Mouse (Mus musculus) neural tube, embryonic 12.5 days (tissue): ENCODE data around the gene Car12. TPM values are rescaled to one million over a fixed set of nuclear protein-coding genes. Genes with fewer than 3 reads are reported as not detected.

Source experiments
- ATAC-seq: fragments of 200-750 bp; cut with Nextera tagmentation; 2 replicates; pipeline ENCODE4 v1.8.0; 2017; ENCODE audit warnings: low read depth, mild to moderate bottlenecking, moderate TSS enrichment, moderate library complexity; ENCODE audit not compliant: low FRiP score
- H3K27ac ChIP-seq: fragments of 300-500 bp; sonication (generic); 2 replicates; pipeline ENCODE4 v1.5.1; 2016
- H3K27me3 ChIP-seq: fragments of 300-500 bp; sonication (generic); replicated peaks from 2 replicates; pipeline ENCODE4 v1.6.1; 2016; ENCODE audit warnings: mild to moderate bottlenecking
- H3K36me3 ChIP-seq: fragments of 300-500 bp; sonication (generic); 2 replicates; pipeline ENCODE4 v1.6.1; 2016; ENCODE audit warnings: mild to moderate bottlenecking
- H3K4me1 ChIP-seq: fragments of 300-500 bp; sonication (generic); 2 replicates; pipeline ENCODE4 v1.6.1; 2016
- H3K4me2 ChIP-seq: fragments of 300-500 bp; sonication (generic); replicated peaks from 2 replicates; pipeline ENCODE4 v1.6.1; 2016; ENCODE audit warnings: mild to moderate bottlenecking
- H3K4me3 ChIP-seq: fragments of 300-500 bp; sonication (generic); 2 replicates; pipeline ENCODE4 v1.5.1; 2016
- H3K9ac ChIP-seq: fragments of 300-500 bp; sonication (generic); 2 replicates; pipeline ENCODE4 v1.6.1; 2016; ENCODE audit warnings: mild to moderate bottlenecking
- H3K9me3 ChIP-seq: fragments of 300-500 bp; sonication (generic); 2 replicates; pipeline ENCODE4 v1.6.1; 2016; ENCODE audit warnings: mild to moderate bottlenecking
- WGBS: fragments of 180-500 bp; shearing (Covaris S2); methylation state at CpG from one replicate; pipeline ENCODE4 v1.1.7; 2016; 5-methylcytosine and 5-hydroxymethylcytosine counted together
- polyA plus RNA-seq: library from polyadenylated mRNA; unstranded; fragments of >200 nt; fragmentation: Nextera tagmentation; extraction: Ambion mirVana; gene quantifications from 2 replicates; pipeline ENCODE4 v1.2.1, GENCODE M21; 2016

Gene Car12
- polyA plus RNA-seq, 1 experiment from 2014 or later: 0.38 TPM

- Histone ChIP-seq H3K9me3 (no peaks in the 10 kb centered on the region), H3K4me1 (no peaks in the 10 kb centered on the region)
Measured at GRCm38 (mm10) chr9:66691683-66692305, 21.7 kb upstream of the Car12 start.

DNA sequence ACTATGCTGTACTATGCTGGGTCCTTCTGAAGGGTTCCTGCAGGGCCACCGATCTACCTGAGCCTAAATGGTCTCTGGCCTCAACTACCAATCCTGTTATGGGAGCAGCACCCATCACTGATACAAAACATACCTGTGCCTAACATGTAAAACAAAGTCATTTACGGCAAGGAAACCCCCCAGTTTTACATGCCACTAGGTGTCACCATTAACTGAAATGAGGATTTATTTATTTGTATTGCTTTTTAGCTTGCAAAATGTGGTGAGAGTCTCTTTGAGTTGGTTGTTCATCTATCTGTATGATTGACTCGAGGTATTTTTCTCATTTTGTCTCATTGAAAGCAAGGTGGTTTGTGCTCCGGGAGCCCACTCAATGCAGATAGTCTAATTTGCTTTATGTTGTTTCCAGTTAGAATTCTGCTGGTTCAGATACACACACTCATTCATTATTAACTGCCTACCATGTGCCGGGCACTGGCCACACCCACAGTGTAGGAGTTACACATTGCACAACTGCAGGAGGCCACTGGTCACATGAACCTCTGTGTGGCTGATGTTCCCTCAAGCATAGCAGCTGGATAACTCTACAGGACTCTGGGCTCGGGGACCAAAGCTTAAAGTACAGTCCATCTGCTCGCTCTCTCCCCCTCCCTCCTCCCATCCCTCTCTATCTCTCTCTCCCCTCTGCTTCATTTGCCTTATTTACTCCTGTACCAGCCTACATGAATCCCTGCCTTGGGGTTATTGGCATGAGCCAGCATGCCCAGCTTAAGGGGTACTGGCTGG, 15.9 kb upstream of the Car12 start:
- no peak for ATAC-seq
- 84% methylated on average over 7 of the region's 7 CpGs for WGBS

More at GRCm38 (mm10) chr9:66691683-66692305, 21.7 kb upstream of the Car12 start:
- WGBS: 72% methylated on average over 4 of the region's 4 CpGs
- Histone ChIP-seq H3K4me3 (no peak overlapping the region), H3K4me2 (no peak overlapping the region), H3K27ac (no peak overlapping the region), H3K9ac (no peak overlapping the region), H3K27me3 (no peaks in the 10 kb centered on the region), H3K36me3 (no peaks in the 10 kb centered on the region)
- no peak for ATAC-seq

GRCm38 (mm10) chr9:66699748-66700147, 13.7 kb upstream of the Car12 start:
- no peak for ATAC-seq
- Histone ChIP-seq H3K27ac (no peak overlapping the region), H3K27me3 (no peaks in the 10 kb centered on the region), H3K4me3 (no peak overlapping the region), H3K9ac (no peak overlapping the region), H3K9me3 (no peaks in the 10 kb centered on the region), H3K4me1 (peaks cover 3% of the 10 kb centered on the region; the same call in 1 of the 2 replicates), H3K4me2 (no peak overlapping the region), H3K36me3 (no peaks in the 10 kb centered on the region)
- WGBS: 92% methylated on average over 4 of the region's 4 CpGs

More for the DNA sequence above, 15.9 kb upstream of the Car12 start:
- Histone ChIP-seq H3K27ac (no peak overlapping the region), H3K9ac (no peak overlapping the region), H3K27me3 (no peaks in the 10 kb centered on the region), H3K4me1 (peaks cover 3% of the 10 kb centered on the region; the same call in 1 of the 2 replicates), H3K36me3 (no peaks in the 10 kb centered on the region), H3K4me2 (no peak overlapping the region), H3K4me3 (no peak overlapping the region), H3K9me3 (no peaks in the 10 kb centered on the region)

- Histone ChIP-seq H3K4me1 (peaks cover 3% of the 10 kb centered on the region; the same call in 1 of the 2 replicates), H3K9ac (no peak overlapping the region), H3K27ac (no peak overlapping the region), H3K27me3 (no peaks in the 10 kb centered on the region), H3K4me3 (no peak overlapping the region), H3K36me3 (no peaks in the 10 kb centered on the region), H3K4me2 (no peak overlapping the region), H3K9me3 (no peaks in the 10 kb centered on the region)
- ATAC-seq: no peak
- 89% methylated on average over 4 of the region's 4 CpGs for WGBS
Measured at GRCm38 (mm10) chr9:66703002-66703401, 10.5 kb upstream of the Car12 start.

DNA sequence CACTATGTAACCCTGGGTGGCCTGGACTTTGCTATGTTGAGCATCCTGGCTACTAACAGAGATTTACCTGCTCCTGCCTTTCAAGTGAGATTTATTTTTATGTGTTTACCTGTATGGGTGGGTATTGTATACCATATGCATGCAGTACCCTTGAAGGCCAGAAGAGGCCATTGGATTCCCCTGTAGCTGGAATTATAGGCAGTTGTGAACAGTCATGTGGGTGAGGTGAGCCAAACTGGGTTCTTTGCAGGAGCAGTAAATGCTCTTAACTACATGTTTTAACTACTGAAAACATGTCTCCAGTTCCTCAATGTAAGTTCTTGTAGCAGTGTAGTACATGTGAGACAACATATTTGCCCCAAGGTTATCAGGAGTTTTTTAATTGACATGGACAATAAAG, 8.1 kb upstream of the Car12 start:
- Histone ChIP-seq H3K27ac (no peak overlapping the region), H3K9me3 (no peaks in the 10 kb centered on the region)

GRCm38 (mm10) chr9:66705766-66706165, 7.7 kb upstream of the Car12 start:
- H3K4me2 ChIP-seq: no peak overlapping the region
- no peak overlapping the region for H3K9ac ChIP-seq
- H3K36me3 ChIP-seq: no peaks in the 10 kb centered on the region
- H3K9me3 ChIP-seq: no peaks in the 10 kb centered on the region
- H3K27ac ChIP-seq: no peak overlapping the region
- H3K27me3 ChIP-seq: no peaks in the 10 kb centered on the region
- H3K4me3 ChIP-seq: no peak overlapping the region
- 52% methylated on average over 2 of the region's 2 CpGs for WGBS
- ATAC-seq: no peak
- H3K4me1 ChIP-seq: peaks cover 5% of the 10 kb centered on the region; the same call in 1 of the 2 replicates

More for the DNA sequence above, 8.1 kb upstream of the Car12 start:
- ATAC-seq: no peak
- no peak overlapping the region for H3K9ac ChIP-seq
- H3K36me3 ChIP-seq: no peaks in the 10 kb centered on the region
- no peak overlapping the region for H3K4me2 ChIP-seq
- no peak overlapping the region for H3K4me3 ChIP-seq
- H3K4me1 ChIP-seq: peaks cover 5% of the 10 kb centered on the region; the same call in 1 of the 2 replicates
- no peaks in the 10 kb centered on the region for H3K27me3 ChIP-seq

DNA sequence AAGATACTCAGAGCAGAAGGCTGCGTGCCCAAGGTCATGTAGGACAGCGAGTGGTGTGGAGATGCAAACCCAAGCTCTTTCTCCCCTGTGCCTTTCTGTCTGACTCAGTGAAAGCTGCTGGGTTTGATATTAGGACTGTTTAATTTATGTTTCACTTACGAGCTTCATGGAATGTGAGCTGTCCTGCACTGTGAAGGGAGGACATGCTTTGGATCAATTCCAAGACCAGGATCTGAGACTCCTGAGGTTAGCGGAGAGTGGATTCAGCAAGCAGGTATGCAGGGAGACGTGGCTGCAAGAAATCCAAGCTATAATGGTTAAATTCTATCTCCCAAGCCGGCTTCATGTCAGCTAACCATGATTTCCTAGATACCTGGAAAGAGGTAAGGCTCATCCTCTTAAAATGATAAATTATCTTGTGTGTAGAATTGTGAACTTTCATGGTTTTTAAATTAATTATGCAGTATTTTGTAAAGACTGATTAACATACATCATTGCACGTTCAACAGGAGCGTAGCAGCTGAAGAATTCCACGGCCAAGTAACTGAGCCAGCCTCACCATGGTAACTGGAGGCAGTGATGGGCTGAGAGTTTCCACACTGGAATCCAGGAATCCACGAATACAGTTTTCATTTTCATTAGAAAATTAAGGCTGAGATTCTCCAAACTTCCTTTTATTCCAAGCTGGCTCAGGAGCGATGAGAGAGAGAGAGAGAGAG, 5.3 kb upstream of the Car12 start:
- H3K27me3 ChIP-seq: peaks cover 11% of the 10 kb centered on the region; the same call in 1 of the 2 replicates
- no peak overlapping the region for H3K27ac ChIP-seq
- no peaks in the 10 kb centered on the region for H3K9me3 ChIP-seq
- no peak overlapping the region for H3K9ac ChIP-seq
- no peaks in the 10 kb centered on the region for H3K36me3 ChIP-seq
- no peak overlapping the region for H3K4me2 ChIP-seq
- no peak overlapping the region for H3K4me3 ChIP-seq
- ATAC-seq: no peak
- WGBS: 54% methylated on average over 11 of the region's 11 CpGs
- peaks cover 3% of the 10 kb centered on the region; the same call in 1 of the 2 replicates for H3K4me1 ChIP-seq

DNA sequence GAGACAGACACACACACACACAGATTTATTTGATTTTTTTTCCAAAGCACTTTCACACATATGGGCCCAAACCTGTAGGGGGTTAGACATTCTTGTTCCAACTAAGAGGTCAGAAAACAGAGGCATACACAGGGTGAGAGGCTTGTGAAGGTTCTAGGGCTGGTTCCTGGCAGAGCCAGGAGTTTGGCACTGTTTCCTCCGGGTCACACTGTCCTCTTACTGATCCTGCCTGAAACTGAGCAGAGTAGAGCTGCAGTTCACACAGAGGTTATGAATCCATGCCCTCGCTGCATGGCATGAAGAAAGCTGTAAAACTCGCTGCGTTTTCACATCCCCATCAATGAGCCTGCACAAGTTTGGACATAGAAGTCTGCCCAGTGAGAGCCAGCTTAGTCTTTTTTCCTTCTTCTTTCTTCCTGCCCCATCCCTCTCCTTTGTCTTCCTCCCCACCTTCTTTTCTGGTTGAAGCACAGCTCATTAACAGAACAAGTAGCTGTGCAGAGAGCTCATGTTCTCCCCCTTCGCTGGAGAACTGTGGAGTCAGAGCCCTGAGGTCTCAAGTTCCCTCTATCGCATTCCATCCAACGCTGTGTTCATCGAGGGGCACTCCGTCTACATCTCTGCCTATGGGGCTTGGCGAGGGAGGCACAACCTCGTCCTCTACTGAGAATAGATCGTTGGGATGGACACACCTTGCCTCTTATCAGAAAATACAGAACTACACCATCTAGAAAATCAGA, 4.5 kb upstream of the Car12 start:
- Histone ChIP-seq H3K9ac (no peak overlapping the region), H3K4me3 (no peak overlapping the region), H3K27me3 (peaks cover 15% of the 10 kb centered on the region; the same call in 1 of the 2 replicates), H3K9me3 (no peaks in the 10 kb centered on the region), H3K4me2 (no peak overlapping the region), H3K36me3 (no peaks in the 10 kb centered on the region), H3K27ac (no peak overlapping the region), H3K4me1 (peaks cover 7% of the 10 kb centered on the region)
- no peak for ATAC-seq
- WGBS: 63% methylated on average over 12 of the region's 12 CpGs

GRCm38 (mm10) chr9:66710626-66711025, 2.9 kb upstream of the Car12 start:
- Histone ChIP-seq H3K27ac (no peak overlapping the region), H3K4me2 (no peak overlapping the region), H3K4me1 (peaks cover 10% of the 10 kb centered on the region), H3K36me3 (no peaks in the 10 kb centered on the region), H3K4me3 (no peak overlapping the region), H3K9me3 (no peaks in the 10 kb centered on the region), H3K27me3 (peaks cover 18% of the 10 kb centered on the region), H3K9ac (no peak overlapping the region)
- 84% methylated on average over 6 of the region's 6 CpGs for whole genome bisulfite sequencing
- no peak for ATAC-seq

DNA sequence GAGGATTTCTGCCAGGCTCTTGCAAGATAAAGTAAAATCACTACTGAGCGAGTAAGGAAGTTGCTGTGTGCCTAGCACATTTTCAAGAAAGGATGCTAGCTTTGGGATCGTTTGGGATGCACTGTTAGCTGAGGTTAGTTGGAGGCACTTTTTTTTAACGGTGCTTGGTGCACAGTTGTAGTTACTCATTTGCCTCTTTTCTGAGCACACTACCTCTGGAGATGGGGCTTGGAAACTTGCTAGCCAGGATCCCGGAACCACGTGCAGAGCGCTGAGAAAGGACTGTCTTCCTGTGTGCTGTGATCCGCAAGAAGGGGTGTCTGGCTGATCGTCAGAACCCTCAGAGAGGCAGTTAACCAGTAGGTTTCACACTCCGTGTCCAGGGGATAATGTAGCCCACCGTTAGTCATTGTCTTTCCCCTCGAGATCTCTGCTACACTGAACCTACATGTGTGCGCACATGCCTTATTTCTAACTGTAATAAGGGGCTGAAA, 583 bp downstream of the Car12 start:
- Histone ChIP-seq H3K27ac (no peak overlapping the region), H3K4me1 (peaks cover 7% of the 10 kb centered on the region), H3K4me3 (peak overlapping the region; percentile 32), H3K27me3 (peaks cover 18% of the 10 kb centered on the region), H3K9me3 (no peaks in the 10 kb centered on the region), H3K36me3 (no peaks in the 10 kb centered on the region), H3K9ac (no peak overlapping the region), H3K4me2 (peak overlapping the region; percentile 71)
- no peak for ATAC-seq
- WGBS: 21% methylated on average over 12 of the region's 12 CpGs

- peaks cover 7% of the 10 kb centered on the region for H3K4me1 ChIP-seq
- no peaks in the 10 kb centered on the region for H3K36me3 ChIP-seq
- H3K27ac ChIP-seq: no peak overlapping the region
- no peak overlapping the region for H3K9ac ChIP-seq
- H3K4me2 ChIP-seq: no peak overlapping the region
- WGBS: 87% methylated on average over 2 of the region's 2 CpGs
- no peak overlapping the region for H3K4me3 ChIP-seq
- no peak for ATAC-seq
- H3K27me3 ChIP-seq: peaks cover 18% of the 10 kb centered on the region
- no peaks in the 10 kb centered on the region for H3K9me3 ChIP-seq
Measured at GRCm38 (mm10) chr9:66715361-66715760, 1.9 kb downstream of the Car12 start.
